Mouse (Mus musculus): ENCODE data around the gene Zfp704.

DNA sequence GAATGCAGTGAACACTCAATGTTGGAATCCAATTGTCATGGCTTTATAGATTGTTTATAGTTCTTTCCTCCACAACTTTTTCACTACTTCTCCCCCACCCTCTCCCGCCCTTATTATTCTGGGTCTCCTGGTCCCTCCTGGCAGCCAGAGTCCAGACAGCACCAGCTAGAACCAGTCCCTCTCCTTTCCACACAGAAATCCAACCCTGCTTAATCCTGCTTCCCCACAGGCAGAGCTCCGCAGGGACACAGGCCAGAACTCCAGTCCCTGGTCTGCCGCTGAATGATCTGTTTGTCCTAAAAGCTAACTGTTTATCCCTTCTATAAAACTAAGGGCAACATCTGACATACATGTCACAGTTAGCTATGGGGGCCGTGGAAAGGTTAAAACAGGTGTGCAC is 6.0 kb downstream of the Zfp704 start:
- TF ChIP-seq POLR2A (IDR thresholded peaks at IDR 0.05; ENCODE audit: extremely low read depth, insufficient read depth, low read length), result no peak
- no peak for TF ChIP-seq CTCF (IDR thresholded peaks at IDR 0.05; ENCODE audit: extremely low read depth, insufficient read depth, low read length)

All from cortical plate, adult 2 months (tissue).